Mouse (Mus musculus) gastrocnemius, postnatal 4 days (tissue): ENCODE results near the gene Atg3. TPM values are rescaled to one million over a fixed set of nuclear protein-coding genes. Genes with fewer than 3 reads are reported as not detected.

Experiments
- DNase-seq, 2 experiments: peaks; one replicate each; pipeline ENCODE4 v3.0.0; 2021 to 2022; ENCODE audit warnings: low spot score in 2 of 2, mixed read lengths in 2 of 2
- total RNA-seq, 2 experiments: library from RNA; stranded (reverse); gene quantifications; 2 replicates each; pipeline ENCODE4 v1.2.3; 2021

The Atg3 gene
- total RNA-seq, 2 experiments from 2014 or later = 26.8 to 33.2 TPM

DNA sequence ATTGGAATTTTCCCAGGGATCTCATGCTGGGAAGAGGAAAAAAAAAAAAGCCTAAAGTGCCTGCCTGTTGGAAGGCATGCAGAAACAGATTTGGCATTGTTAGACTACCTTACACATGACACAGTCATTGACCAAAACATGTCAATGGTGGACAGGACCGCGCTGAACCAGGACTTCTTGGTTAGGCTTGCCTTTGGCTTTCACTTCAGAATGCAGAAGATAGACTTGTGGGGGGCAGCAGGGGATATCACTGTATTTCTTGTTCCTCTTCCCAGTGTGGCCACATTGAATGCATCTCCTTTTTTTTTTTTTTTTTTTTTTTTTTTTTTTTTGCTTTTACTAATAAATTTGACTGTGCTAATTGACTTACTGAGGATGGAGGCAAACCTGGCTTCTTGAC lies 42.8 kb downstream of the Atg3 start:
- no peak for DNase-seq

DNA sequence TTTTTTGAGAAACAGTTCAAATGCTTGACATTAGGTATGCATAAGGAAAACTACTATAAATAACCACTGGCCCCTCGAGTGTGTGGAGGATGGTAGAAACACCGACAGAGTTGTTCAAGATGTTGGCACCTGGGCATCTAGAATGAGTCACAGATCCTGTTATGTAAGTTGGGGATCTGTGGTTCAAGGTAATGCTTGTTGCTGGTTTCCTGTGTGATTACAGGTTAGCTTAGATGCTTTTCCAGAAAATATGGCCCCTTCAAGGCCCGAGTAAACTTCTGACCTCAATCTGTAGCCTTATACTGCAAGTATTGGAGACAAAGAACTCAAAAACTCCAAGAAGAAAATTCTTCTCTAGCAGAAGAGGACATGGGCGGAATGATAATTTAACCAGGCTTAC lies 45.9 kb downstream of the Atg3 start:
- no peak for DNase-seq

DNA sequence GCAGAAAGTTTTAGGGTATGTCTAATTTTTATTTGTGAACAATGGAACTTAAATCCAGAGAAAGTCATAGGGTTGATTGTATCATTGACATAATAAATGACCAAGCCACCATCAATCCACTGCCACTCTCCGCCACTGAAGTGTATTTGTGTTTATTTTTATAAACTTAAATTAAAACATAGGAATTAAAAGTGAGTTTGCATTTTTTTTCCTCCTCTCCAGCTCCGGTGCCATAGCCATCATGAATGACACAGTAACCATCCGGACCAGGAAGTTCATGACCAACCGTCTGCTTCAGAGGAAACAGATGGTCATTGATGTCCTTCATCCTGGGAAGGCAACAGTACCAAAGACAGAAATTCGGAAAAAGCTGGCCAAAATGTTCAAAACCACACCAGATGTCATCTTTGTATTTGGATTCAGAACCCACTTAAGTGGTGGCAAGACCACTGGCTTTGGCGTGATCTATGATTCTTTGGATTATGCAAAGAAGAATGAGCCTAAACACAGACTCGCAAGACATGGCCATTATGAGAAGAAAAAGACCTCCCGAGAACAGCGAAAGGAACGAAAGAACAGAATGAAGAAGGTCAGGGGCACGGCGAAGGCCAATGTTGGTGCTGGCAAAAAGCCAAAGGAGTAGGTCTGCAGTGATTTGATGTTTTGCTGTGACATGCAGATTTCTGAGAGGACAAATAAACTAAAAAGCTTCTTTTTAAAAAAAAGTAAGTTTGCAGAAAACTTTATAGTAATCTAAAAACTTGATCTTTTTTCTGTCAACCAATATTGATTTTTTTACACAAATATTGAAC lies 46.5 kb downstream of the Atg3 start:
- no peak for DNase-seq

DNA sequence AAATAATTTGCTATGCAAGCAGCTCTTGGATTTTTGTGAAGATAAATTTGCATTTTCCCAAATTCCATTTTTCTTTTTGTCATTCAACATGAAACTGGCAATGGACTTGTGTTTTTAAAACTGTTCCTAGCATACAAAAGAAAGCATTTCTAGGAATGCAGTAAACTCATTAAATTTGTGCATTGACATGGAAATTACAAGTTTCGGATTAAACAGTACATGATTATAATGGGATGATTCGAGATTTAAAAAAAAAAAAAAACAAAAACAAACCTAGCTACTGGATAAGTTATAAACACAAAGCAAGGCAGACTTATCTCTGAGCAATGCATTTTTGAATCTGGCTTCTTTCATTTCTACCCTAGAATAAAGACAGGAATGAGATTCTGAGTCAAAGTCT lies 63.4 kb downstream of the Atg3 start:
- no peak for DNase-seq

DNA sequence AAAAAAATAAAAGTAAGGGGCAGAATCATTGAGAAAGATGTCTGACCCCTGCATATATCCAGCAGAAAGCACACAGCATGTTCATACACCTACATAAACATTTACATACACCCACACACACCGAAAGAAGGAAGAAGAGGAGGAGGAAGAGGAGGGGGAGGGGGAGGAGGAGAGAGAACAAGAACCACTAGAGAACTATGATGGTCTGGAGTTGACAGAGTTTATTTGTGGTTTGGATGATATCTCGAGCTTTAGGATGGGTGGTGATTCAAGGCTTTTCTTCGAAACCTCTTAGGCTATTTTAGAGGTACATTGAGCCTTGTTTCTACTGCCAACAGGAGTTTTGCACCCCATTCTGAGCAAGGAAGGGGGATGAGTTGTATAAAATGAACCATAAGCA lies 64.2 kb downstream of the Atg3 start:
- no peak for DNase-seq

DNA sequence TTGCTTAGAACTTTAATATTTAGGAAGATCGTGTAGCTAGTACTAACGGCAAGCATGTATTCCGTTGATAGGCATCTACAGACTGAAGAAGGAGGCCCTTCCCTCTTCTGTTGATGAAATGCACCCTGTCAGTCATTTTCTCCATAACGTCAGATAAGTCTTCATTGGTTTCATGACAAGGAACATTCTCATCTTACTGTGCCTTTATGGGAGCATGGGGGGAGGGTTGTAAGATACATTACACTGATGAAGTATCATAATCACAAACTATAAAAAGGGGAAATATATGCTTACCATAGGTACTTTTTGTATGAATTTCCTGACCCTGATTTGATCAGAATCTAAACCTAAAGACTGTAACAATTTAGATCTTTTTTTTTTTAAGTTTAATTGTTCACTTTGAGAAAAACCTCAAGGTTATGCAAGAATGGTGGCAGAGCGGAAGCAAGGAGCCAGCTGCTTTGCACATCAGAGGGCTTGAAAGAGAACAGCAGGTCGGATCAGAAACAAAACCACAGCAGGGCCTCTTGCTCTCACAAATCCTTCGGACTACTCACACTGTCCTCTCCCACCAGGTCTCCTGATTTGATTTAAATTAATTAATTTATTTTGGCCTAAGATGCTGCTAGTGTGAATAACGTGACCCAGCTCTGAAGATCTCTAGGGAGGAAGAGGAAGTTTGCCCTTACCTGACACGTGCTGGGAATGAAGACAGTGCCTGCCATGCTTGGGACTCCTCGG lies 65.2 kb downstream of the Atg3 start, which contains the start of gene Btla:
TSS of gene Btla (plus strand) at position 668 of the 741 bp plus-strand sequence.
- no peak for DNase-seq

DNA sequence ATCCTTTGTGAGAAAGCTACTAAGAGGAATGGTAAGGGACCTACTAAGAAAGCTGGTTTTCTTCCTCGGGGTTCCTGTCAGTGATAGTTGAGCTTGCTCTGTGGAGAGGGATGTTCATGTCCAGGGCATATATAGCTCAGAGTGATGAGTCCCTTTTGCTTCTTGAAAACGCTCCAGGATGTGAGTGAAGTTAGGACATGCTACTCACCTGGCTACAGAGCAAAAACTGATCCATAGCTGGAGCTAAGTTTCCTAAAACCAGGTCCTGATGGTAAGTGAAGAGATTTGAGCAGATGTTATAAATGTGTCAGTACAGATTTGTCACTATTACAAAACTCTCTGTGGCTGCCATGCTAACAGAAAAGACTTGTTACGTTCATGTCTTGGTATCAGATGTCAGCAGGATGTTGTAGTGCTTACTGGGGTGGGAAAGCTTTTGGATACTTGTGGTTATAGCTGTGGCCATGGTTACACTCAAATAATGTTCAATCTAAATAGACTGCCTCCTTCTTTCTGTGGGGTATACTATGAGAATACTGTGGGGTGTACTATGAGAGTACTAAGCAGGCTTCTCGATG lies 65.9 kb downstream of the Atg3 start:
- no peak for DNase-seq

DNA sequence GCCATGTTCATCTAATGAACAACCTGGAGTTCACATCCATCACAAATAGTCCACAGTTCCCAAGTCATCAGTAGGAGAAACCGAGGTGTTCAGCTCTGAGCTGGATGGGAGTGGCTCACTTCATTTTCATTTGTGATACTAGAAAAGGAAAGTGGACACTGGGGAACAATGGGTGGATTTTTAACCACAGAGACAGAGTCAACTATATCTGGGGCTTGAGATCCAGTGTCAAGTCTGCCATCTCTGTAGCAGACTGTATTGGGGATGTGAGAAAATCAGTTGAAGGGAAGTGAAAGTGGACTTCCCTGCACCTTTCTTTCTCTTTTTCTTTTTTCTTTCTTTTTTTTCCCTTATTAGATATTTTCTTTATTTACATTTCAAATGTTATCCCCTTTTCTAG lies 68.4 kb downstream of the Atg3 start:
- DNase-seq = no peak

DNA sequence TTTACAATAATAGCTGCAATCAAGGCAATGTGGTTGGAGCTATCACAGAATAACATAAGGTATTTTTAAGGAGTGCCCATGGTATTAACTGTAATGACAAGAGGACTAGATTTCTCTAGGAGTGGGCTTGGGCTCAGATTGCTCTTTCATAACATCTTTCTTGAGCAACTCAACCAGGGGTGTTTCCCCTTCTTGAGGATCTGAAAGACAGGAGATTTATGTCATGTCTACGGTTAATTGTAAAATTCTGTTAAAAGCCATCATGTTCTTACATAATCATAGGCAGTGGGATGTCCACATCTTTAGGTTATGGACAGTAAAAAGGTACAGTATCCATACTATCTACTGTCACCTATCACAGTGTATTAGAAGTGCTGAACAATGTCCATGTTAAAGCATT lies 72.7 kb downstream of the Atg3 start:
- no peak for DNase-seq

DNA sequence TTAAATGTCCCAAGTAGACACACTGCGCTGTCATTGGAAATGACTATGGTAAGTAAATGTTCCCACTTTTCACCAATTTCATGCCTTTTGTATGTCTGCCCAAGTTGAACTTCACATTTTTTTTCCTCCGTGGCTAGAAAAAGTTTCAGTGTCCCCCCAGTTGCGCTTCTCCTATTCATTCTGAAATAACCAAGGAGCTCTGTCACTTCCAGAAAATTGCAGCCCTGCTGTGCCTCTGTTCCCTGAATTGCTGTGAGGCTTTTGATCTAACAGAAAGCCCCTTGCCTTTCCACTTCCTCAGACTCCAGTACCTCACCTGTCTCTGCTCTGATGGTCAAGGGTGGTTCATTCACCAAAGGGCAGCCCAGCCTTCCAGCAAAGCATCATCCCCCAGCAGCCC lies 74.4 kb downstream of the Atg3 start:
- no peak for DNase-seq

Other genes with a start within 250 kb of the Atg3 start
- 1 to 10 TPM; 1.6 to 2.0 TPM for gene Cd200r3, start 215.1 kb upstream of the Atg3 start, total RNA-seq
- 100 to 1,000 TPM; 163 to 171 TPM for gene Ccdc80, start 65.4 kb upstream of the Atg3 start, total RNA-seq
- gene Slc35a5, start 79 bp upstream of the Atg3 start, total RNA-seq = 10 to 100 TPM; 11.0 to 13.2 TPM
- gene Btla, start 65.5 kb downstream of the Atg3 start, total RNA-seq = under 1 TPM; 0.16 to 0.44 TPM